Mouse (Mus musculus) lung, postnatal 0 days (tissue): Measurements from ENCODE around the gene Akap1.

Source experiments
- CTCF ChIP-seq: IDR thresholded peaks from 2 replicates; pipeline ENCODE4 v1.5.1; 2016; ENCODE audit warnings: antibody characterized with exemption, mild to moderate bottlenecking
- EP300 ChIP-seq: IDR thresholded peaks from 2 replicates; pipeline ENCODE4 v1.6.1; 2016; ENCODE audit warnings: antibody characterized with exemption, mild to moderate bottlenecking, control low read depth

- TF ChIP-seq CTCF (no peak), EP300 (no peak)
These were observed 61.0 kb downstream of the Akap1 start for GRCm38 (mm10) chr11:88803231-88804010.
